Mouse (Mus musculus): ENCODE measurements around the gene Ttc28. TPM values are rescaled to one million over a fixed set of nuclear protein-coding genes. Genes with fewer than 3 reads are reported as not detected.

The Ttc28 gene
- total and polyA plus RNA-seq, 2 experiments from 2014 or later = 14.5 to 50.4 TPM

DNA sequence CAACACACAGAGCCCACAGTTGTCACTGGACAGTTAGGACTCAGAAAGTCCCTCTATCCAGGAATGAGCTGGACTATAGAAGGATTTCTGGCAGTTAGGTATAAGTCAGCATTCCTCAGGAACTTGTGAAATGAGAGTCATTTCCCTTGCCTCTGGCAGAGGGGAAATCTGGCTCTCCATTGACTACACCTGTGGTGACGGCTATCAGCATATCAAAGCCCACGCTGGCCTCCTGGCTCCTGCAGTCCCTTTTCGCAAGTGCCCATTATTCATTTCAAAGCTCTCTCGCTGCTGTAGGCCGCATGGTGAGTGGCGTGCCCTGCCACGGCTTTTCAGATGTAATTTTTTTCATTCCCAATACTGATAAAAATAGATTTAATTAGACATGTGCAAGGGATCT lies 164.6 kb downstream of the Ttc28 start:
- DNase-seq = no peak
- peaks cover 60% of the 10 kb centered on the region for H3K4me1 ChIP-seq (ENCODE audit: insufficient read depth)
- no peak for TF ChIP-seq CTCF (IDR thresholded peaks at IDR 0.05; ENCODE audit: low read depth)
- no peaks in the 10 kb centered on the region for H3K9me3 ChIP-seq (ENCODE audit: low read length)
- no peak overlapping the region for H3K4me2 ChIP-seq (ENCODE audit: low read depth)
- H3K27ac ChIP-seq (ENCODE audit: low read depth, low read length) = peak overlapping the region; percentile 50
- 0 out of 2 replicates have a peak overlapping the region, but pooled peaks have one; percentile 6 for H3K9ac ChIP-seq
- 18% methylated on average over 7 of the region's 7 CpGs for WGBS
- 0 out of 2 replicates have a peak, but pooled peaks have one; percentile 23 for ATAC-seq
- H3K27me3 ChIP-seq (ENCODE audit: insufficient read depth, low read length) = no peaks in the 10 kb centered on the region
- H3K36me3 ChIP-seq (ENCODE audit: insufficient read depth) = no peaks in the 10 kb centered on the region
- no peak overlapping the region for H3K4me3 ChIP-seq (ENCODE audit: low read depth, low read length)

DNA sequence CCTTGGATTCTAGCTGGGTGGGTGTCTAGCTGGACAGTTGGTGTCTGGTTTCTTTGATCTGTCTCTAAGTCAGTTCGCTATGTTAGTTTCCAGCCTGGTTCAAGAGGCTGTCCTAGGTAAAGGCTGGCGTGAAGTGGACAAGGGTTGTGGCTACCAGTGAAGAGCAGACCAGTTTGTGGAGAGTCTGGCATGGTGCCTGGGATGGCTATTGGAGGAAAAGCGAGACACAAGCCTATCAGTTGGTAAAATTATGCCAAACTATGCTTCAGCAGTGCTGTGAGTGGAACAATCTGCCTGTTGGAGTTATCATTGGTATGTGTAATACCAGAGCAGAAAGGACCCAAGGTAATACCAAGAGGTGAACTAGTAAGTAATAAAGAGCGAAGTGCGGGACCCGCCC lies 166.8 kb downstream of the Ttc28 start:
- peak overlapping the region; percentile 16; the same call in 1 of the 2 replicates for H3K27ac ChIP-seq (ENCODE audit: low read depth, low read length)
- H3K36me3 ChIP-seq (ENCODE audit: insufficient read depth) = no peaks in the 10 kb centered on the region
- no peak overlapping the region for H3K4me2 ChIP-seq (ENCODE audit: low read depth)
- no peak for ATAC-seq
- H3K4me3 ChIP-seq (ENCODE audit: low read depth, low read length) = no peak overlapping the region
- no peaks in the 10 kb centered on the region for H3K9me3 ChIP-seq (ENCODE audit: low read length)
- H3K4me1 ChIP-seq (ENCODE audit: insufficient read depth) = peaks cover 54% of the 10 kb centered on the region
- no peak for TF ChIP-seq CTCF (IDR thresholded peaks at IDR 0.05; ENCODE audit: low read depth)
- H3K27me3 ChIP-seq (ENCODE audit: insufficient read depth, low read length) = no peaks in the 10 kb centered on the region
- DNase-seq = no peak
- H3K9ac ChIP-seq = no peak overlapping the region
- 76% methylated on average over 6 of the region's 6 CpGs for WGBS

DNA sequence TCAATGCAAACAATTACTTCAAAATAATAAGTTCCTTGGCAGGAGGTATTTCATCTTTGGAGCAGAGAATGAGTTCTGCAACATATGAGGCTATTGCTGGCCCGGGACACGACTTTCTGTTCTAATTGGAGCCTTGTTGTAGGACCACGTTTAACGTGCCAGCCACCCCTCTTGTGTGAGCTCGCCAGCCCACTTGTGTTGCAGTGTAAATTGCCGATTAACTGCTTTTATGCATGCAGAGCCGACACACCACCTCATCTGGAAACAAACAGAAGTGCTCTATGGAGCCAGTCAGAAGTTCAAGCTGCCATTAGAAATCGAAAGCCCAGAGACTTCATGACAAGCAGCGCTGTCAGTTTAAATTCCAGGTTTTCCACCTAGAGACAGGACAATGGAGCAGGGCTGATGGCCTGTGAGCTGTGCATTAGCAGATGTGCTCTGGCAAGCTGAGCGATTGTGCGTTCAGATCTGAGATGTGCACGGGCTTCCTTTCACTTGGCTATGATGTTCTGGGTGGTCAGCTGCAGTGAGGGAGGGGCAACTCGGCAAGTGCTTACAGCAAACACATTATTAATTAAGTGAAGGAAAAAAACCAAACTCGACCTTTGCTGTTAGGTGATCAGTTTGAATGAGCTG lies 167.4 kb downstream of the Ttc28 start:
- H3K27me3 ChIP-seq (ENCODE audit: insufficient read depth, low read length) = no peaks in the 10 kb centered on the region
- no peak overlapping the region for H3K4me3 ChIP-seq (ENCODE audit: low read depth, low read length)
- H3K9ac ChIP-seq = no peak overlapping the region
- DNase-seq (no peak), ATAC-seq (no peak)
- TF ChIP-seq CTCF (IDR thresholded peaks at IDR 0.05; ENCODE audit: low read depth) = no peak
- no peaks in the 10 kb centered on the region for H3K9me3 ChIP-seq (ENCODE audit: low read length)
- 14% methylated on average over 14 of the region's 14 CpGs for WGBS
- 0 out of 2 replicates have a peak overlapping the region, but pooled peaks have one; percentile 0 for H3K4me2 ChIP-seq (ENCODE audit: low read depth)
- H3K36me3 ChIP-seq (ENCODE audit: insufficient read depth) = no peaks in the 10 kb centered on the region
- peak overlapping the region; percentile 16; the same call in 1 of the 2 replicates for H3K27ac ChIP-seq (ENCODE audit: low read depth, low read length)
- peaks cover 48% of the 10 kb centered on the region for H3K4me1 ChIP-seq (ENCODE audit: insufficient read depth)

DNA sequence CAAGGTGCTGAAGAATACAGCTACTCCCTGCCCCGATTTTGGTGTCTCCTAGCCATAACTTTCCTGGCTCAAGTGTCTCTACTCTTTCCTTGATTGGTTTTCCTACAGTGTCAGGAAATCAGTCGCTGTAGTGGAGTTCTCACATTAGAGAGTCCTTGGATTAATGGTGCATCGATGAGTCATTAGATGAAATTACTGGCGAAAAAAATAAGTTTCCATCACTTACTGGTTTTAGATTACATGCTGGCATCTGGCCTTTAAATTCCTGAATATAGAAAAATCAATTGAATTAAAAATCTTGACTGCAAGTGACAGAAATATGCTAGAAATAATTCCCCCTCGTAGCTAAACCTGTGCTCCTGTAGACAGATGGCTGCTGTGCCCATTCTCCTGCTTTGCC lies 168.4 kb downstream of the Ttc28 start:
- Histone ChIP-seq H3K4me1 (ENCODE audit: insufficient read depth) (peaks cover 45% of the 10 kb centered on the region), H3K4me3 (ENCODE audit: low read depth, low read length) (no peak overlapping the region), H3K27me3 (ENCODE audit: insufficient read depth, low read length) (no peaks in the 10 kb centered on the region), H3K4me2 (ENCODE audit: low read depth) (no peak overlapping the region), H3K9me3 (ENCODE audit: low read length) (no peaks in the 10 kb centered on the region), H3K9ac (no peak overlapping the region), H3K27ac (ENCODE audit: low read depth, low read length) (no peak overlapping the region), H3K36me3 (ENCODE audit: insufficient read depth) (no peaks in the 10 kb centered on the region)
- ATAC-seq (no peak), DNase-seq (no peak)
- WGBS = 67% methylated on average over 5 of the region's 5 CpGs
- TF ChIP-seq CTCF (IDR thresholded peaks at IDR 0.05; ENCODE audit: low read depth) = no peak

DNA sequence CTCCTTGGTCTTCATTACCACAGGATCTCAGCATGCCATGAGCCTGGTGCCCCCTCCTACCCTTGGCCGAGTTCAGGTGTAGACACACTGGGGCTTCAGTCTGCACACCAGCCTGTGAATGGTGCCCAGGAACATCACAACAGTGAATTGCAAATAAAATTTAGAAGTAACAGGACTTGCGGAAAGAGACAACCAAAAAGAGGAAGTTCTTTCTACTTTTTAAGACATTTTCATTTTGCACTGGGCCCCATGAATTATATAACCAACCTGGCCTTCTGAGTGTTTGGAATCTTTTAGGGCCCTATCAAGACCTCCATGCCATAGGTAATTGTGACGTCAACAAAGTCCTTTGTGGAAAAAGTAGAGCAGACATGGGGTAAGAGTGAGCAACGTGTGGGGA lies 170.0 kb downstream of the Ttc28 start:
- Histone ChIP-seq H3K4me3 (ENCODE audit: low read depth, low read length) (no peak overlapping the region), H3K9ac (no peak overlapping the region), H3K4me1 (ENCODE audit: insufficient read depth) (peaks cover 45% of the 10 kb centered on the region), H3K9me3 (ENCODE audit: low read length) (no peaks in the 10 kb centered on the region), H3K27me3 (ENCODE audit: insufficient read depth, low read length) (no peaks in the 10 kb centered on the region), H3K4me2 (ENCODE audit: low read depth) (no peak overlapping the region), H3K36me3 (ENCODE audit: insufficient read depth) (no peaks in the 10 kb centered on the region), H3K27ac (ENCODE audit: low read depth, low read length) (0 out of 2 replicates have a peak overlapping the region, but pooled peaks have one; percentile 24)
- WGBS = 86% methylated on average over 4 of the region's 4 CpGs
- DNase-seq (no peak), ATAC-seq (no peak)
- TF ChIP-seq CTCF (IDR thresholded peaks at IDR 0.05; ENCODE audit: low read depth) = no peak

DNA sequence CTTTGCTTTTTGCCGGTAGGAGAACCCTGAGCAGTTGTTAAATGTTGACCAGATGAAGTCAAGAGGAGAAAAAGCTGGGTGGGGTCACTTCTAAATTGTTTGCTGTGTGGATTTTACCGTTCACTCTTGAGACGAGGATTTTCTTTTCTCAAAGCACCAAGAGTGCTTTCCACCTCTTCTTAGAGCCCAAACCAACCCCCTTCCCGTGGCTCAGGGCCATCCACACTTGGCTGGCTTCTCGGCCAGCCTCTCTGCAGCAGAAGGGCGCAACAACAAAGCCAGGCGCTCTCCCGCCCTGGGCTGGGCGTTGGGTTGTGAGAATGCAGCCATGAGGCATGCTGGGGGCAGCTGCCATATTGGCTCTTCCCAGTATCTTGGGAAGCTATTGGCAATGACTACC lies 170.5 kb downstream of the Ttc28 start:
- Histone ChIP-seq H3K27me3 (ENCODE audit: insufficient read depth, low read length) (no peaks in the 10 kb centered on the region), H3K27ac (ENCODE audit: low read depth, low read length) (0 out of 2 replicates have a peak overlapping the region, but pooled peaks have one; percentile 24), H3K4me2 (ENCODE audit: low read depth) (no peak overlapping the region), H3K9me3 (ENCODE audit: low read length) (no peaks in the 10 kb centered on the region), H3K9ac (no peak overlapping the region), H3K4me3 (ENCODE audit: low read depth, low read length) (no peak overlapping the region), H3K36me3 (ENCODE audit: insufficient read depth) (no peaks in the 10 kb centered on the region), H3K4me1 (ENCODE audit: insufficient read depth) (peaks cover 45% of the 10 kb centered on the region)
- 0 out of 2 replicates have a peak, but pooled peaks have one; percentile 7 for TF ChIP-seq CTCF (IDR thresholded peaks at IDR 0.05; ENCODE audit: low read depth)
- 40% methylated on average over 9 of the region's 9 CpGs for WGBS
- DNase-seq (peak; percentile 76), ATAC-seq (peak; percentile 75)

DNA sequence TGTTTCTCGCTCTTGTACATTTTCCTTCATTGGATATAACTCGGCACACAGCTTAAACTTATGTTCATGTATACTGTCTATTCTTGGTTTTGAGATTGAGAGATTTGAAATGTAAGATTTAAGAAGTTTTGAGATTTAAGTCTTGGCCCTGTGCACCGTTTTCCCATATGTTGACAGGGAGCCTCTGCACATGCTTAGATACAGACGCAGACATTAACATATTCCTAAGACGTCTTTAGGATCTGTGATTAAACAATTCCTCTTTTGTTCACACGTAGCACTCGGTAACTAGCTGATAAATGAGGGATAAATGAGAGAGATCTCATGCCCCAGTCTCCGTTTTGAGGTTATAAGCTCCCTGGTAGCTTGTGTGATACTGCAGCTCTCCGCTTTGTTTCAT lies 174.8 kb downstream of the Ttc28 start:
- H3K27ac ChIP-seq (ENCODE audit: low read depth, low read length) = peak overlapping the region; percentile 90
- 27% methylated on average over 9 of the region's 9 CpGs for WGBS
- DNase-seq (peak; percentile 73), ATAC-seq (peak; percentile 6; the same call in 1 of the 2 replicates)
- no peaks in the 10 kb centered on the region for H3K27me3 ChIP-seq (ENCODE audit: insufficient read depth, low read length)
- no peak for TF ChIP-seq CTCF (IDR thresholded peaks at IDR 0.05; ENCODE audit: low read depth)
- H3K36me3 ChIP-seq (ENCODE audit: insufficient read depth) = no peaks in the 10 kb centered on the region
- no peak overlapping the region for H3K4me3 ChIP-seq (ENCODE audit: low read depth, low read length)
- no peaks in the 10 kb centered on the region for H3K9me3 ChIP-seq (ENCODE audit: low read length)
- H3K4me1 ChIP-seq (ENCODE audit: insufficient read depth) = peaks cover 56% of the 10 kb centered on the region
- peak overlapping the region; percentile 49 for H3K4me2 ChIP-seq (ENCODE audit: low read depth)
- H3K9ac ChIP-seq = peak overlapping the region; percentile 43
